ENCODE assay signal across 8 mouse cellular contexts in the genomic region with DNA sequence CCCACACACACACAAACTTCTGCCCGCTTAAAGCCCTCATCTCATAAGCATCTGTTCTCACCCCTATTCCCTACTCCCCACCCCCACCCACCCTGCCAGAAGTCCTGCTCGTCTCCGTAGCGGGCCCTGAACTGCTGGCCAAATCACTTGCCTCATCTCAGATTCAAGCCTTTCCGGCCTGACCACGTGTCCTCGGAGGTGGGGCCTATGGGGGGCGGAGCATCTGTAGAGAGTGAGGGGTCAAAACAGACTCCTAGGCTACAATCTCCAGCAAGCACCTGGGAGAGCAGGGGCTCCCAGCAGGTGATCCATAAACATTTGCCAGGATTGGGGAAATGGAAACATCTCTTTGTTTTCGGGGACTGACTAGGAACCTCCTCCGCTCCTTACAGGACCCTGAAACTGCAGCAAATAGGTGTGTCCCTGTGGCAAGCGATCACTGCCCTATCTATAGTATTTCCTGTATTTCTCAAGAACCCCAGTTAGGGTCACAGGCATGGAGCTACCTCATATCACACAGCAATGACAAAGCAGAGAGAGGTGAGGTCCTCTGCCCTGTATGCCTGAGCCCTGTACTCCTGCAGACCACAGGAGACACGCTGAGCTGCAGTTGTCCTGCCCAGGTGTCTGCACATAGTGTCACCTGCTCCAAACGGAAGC. TPM values are rescaled to one million over a fixed set of nuclear protein-coding genes. Genes with fewer than 3 reads are reported as not detected.
DNase-seq lines count a peak whose midpoint lies in the region; ATAC-seq and TF ChIP-seq lines count a peak whose summit lies in the region.

No protein-coding gene starts in this region.

- peaks cover 0 to 20% of the 10 kb centered on the region in 2 experiments for H3K36me3 ChIP-seq in CH12.LX (replicated peaks in 1 of 2; ENCODE audit: control insufficient read depth in 1 of 2, insufficient read depth in 1 of 2, low read length in 1 of 2)
- H3K36me3 ChIP-seq in forebrain, embryonic 14.5 days (ENCODE audit: control insufficient read depth, insufficient read depth, low read length), result no peaks in the 10 kb centered on the region
- no peaks in the 10 kb centered on the region for H3K36me3 ChIP-seq in liver, postnatal 0 days (replicated peaks; ENCODE audit: insufficient read depth, low read length)

- no peak for TF ChIP-seq CTCF in CH12.LX (conservative IDR thresholded peaks at IDR 0.05 in 1 of 2, IDR thresholded peaks at IDR 0.05 in 1 of 2; ENCODE audit: low read depth in 2 of 2, low read length in 2 of 2)
- no peak for TF ChIP-seq CTCF in liver, postnatal 0 days (IDR thresholded peaks at IDR 0.05; ENCODE audit: low read depth)

- dilution Hi-C loops in CH12.LX (cut with MboI; ENCODE audit: extremely low pct_ligation_motif_present, extremely low pct_unique_long_range_greater_than_20kb, low sequenced_read_pairs), result no loop called here

- in situ Hi-C loops in CH12.LX (cut with MboI; ENCODE audit: low pct_ligation_motif_present, low pct_unique_long_range_greater_than_20kb, low sequenced_read_pairs), result no loop called here

- H3K79me2 ChIP-seq in CH12.LX (replicated peaks; ENCODE audit: control insufficient read depth, extremely low read depth, insufficient read depth, poor library complexity, severe bottlenecking), result no peaks in the 10 kb centered on the region

- no peak for TF ChIP-seq RAD21 in CH12.LX (IDR thresholded peaks at IDR 0.05; ENCODE audit: low read depth, low read length)

- H3K9me3 ChIP-seq in CH12.LX (replicated peaks; ENCODE audit: low read length), result no peaks in the 10 kb centered on the region
- H3K9me3 ChIP-seq in forebrain, embryonic 14.5 days (replicated peaks; ENCODE audit: control insufficient read depth, low read length), result no peaks in the 10 kb centered on the region
- no peaks in the 10 kb centered on the region for H3K9me3 ChIP-seq in liver, postnatal 0 days (ENCODE audit: low read length)

- H3K4me1 ChIP-seq in CH12.LX (ENCODE audit: control insufficient read depth in 1 of 2, insufficient read depth in 2 of 2), result peaks cover 10 to 62% of the 10 kb centered on the region in 2 experiments
- peaks cover 40% of the 10 kb centered on the region for H3K4me1 ChIP-seq in forebrain, embryonic 14.5 days (ENCODE audit: control insufficient read depth, insufficient read depth, low read length)
- peaks cover 19% of the 10 kb centered on the region for H3K4me1 ChIP-seq in liver, postnatal 0 days (ENCODE audit: insufficient read depth)

- no peak for TF ChIP-seq EP300 in CH12.LX (IDR thresholded peaks at IDR 0.05; ENCODE audit: low read length)
- no peak for TF ChIP-seq EP300 in liver, postnatal 0 days (IDR thresholded peaks at IDR 0.05; ENCODE audit: low read depth)

- peak; percentile 16 for DNase-seq in gastrocnemius, adult 18-20 months (ENCODE audit: low spot score)
- DNase-seq in gastrocnemius, postnatal 36 days, result no peak
- no peak for DNase-seq in CH12.LX (ENCODE audit: extremely low read depth)
- no peak for DNase-seq in forebrain, embryonic 14.5 days (ENCODE audit: low spot score)
- peak; percentile 54 for DNase-seq in liver, postnatal 0 days
- DNase-seq in spleen, adult 12 weeks (ENCODE audit: low spot score), result no peak
- no peak for DNase-seq in layer of hippocampus, postnatal 36 days

- WGBS in forebrain, embryonic 14.5 days, result 18% methylated on average over 13 of the region's 13 CpGs
- 23% methylated on average over 13 of the region's 13 CpGs for WGBS in liver, postnatal 0 days (ENCODE audit: insufficient replicate concordance)

- H3K4me2 ChIP-seq in CH12.LX (ENCODE audit: insufficient read depth, low read depth, poor library complexity, severe bottlenecking), result no peak overlapping the region
- no peak overlapping the region for H3K4me2 ChIP-seq in forebrain, embryonic 14.5 days (ENCODE audit: low read length)
- peak overlapping the region; percentile 38 for H3K4me2 ChIP-seq in liver, postnatal 0 days (ENCODE audit: low read depth, low read length)

- ATAC-seq in forebrain, embryonic 14.5 days, result no peak
- ATAC-seq in liver, postnatal 0 days, result peak; percentile 33
- ATAC-seq in neutrophil, adult 5-6 weeks (ENCODE audit: extremely low read depth, insufficient number of reproducible peaks, low FRiP score, poor library complexity, severe bottlenecking), result 0 out of 2 replicates have a peak, but pooled peaks have one; percentile 18

- H3K9ac ChIP-seq in CH12.LX (ENCODE audit: insufficient read depth, low read depth), result no peak overlapping the region
- H3K9ac ChIP-seq in forebrain, embryonic 14.5 days (ENCODE audit: low read length), result no peak overlapping the region
- no peak overlapping the region for H3K9ac ChIP-seq in liver, postnatal 0 days (replicated peaks)

- intact Hi-C loops in gastrocnemius, postnatal 36 days (cut with DNase I), result no loop called here

- no peaks in the 10 kb centered on the region for H3K27me3 ChIP-seq in CH12.LX (replicated peaks)
- no peaks in the 10 kb centered on the region for H3K27me3 ChIP-seq in forebrain, embryonic 14.5 days (replicated peaks; ENCODE audit: control insufficient read depth, insufficient read depth, low read length)
- no peaks in the 10 kb centered on the region for H3K27me3 ChIP-seq in liver, postnatal 0 days (ENCODE audit: insufficient read depth, low read length)

- H3K27ac ChIP-seq in CH12.LX (ENCODE audit: insufficient read depth, low read depth), result no peak overlapping the region
- H3K27ac ChIP-seq in forebrain, embryonic 14.5 days (ENCODE audit: low read depth, low read length), result peak overlapping the region; percentile 67; the same call in 1 of the 2 replicates
- H3K27ac ChIP-seq in liver, postnatal 0 days (ENCODE audit: low read depth), result no peak overlapping the region

- H3K4me3 ChIP-seq in CH12.LX (replicated peaks in 1 of 3; ENCODE audit: low read depth in 2 of 3, low read length in 2 of 3, poor library complexity in 1 of 3), result no peak overlapping the region
- H3K4me3 ChIP-seq in forebrain, embryonic 14.5 days (ENCODE audit: low read depth, low read length), result no peak overlapping the region
- H3K4me3 ChIP-seq in liver, postnatal 0 days (ENCODE audit: low read depth, low read length), result no peak overlapping the region

- TF ChIP-seq POLR2A in CH12.LX (IDR thresholded peaks at IDR 0.05; ENCODE audit: low read depth, low read length), result no peak

TF ChIP-seq in CH12.LX, 34 proteins besides CTCF, POLR2A, EP300 and RAD21:
- no peak for TF ChIP-seq GABPA (IDR thresholded peaks at IDR 0.05; ENCODE audit: insufficient replicate concordance, low read depth, low read length)
- 0 out of 2 replicates have a peak, but pooled peaks have one; percentile 13 for TF ChIP-seq USF1 (IDR thresholded peaks at IDR 0.05; ENCODE audit: low read depth, low read length)

RNA-seq across cellular contexts. Expression of a gene that starts 29.6 kb away (rescaled TPM):
- 1 to 10 TPM; 3.4 to 5.1 TPM for total RNA-seq in gastrocnemius, adult 18-20 months (2021)
- 1 to 10 TPM; 3.7 to 5.0 TPM for total RNA-seq in gastrocnemius, postnatal 36 days (2021)
- total RNA-seq in CH12.LX (2012; rRNA removed), result 11.6 and 18.5 TPM in 2 replicates
- 4.9 and 5.5 TPM in 2 replicates for total RNA-seq in CH12.LX (2014; rRNA removed)
- 14.6 and 19.5 TPM in 2 replicates for polyA plus RNA-seq in CH12.LX (2012; ENCODE audit: insufficient read length, low read depth)
- polyA plus RNA-seq in forebrain, embryonic 14.5 days (2014; fragmentation: Nextera tagmentation; extraction: Ambion mirVana), result 28.4 and 34.4 TPM in 2 replicates
- 5.4 and 6.3 TPM in 2 replicates for polyA plus RNA-seq in liver, postnatal 0 days (2015; fragmentation: Nextera tagmentation; extraction: Ambion mirVana)
- 111 and 119 TPM in 2 replicates for total RNA-seq in neutrophil, adult 5-6 weeks (2017)
- 10 to 100 TPM; 71.0 to 74.9 TPM for total RNA-seq in layer of hippocampus, postnatal 36 days (2021)

Comparison
In these comparisons a context has a peak if more than half of its experiments do, and no peak if none do; other contexts are left out.
1. DNase-seq: peak in gastrocnemius, adult 18-20 months (single experiment) and liver, postnatal 0 days (single experiment); none in gastrocnemius, postnatal 36 days (0 of 2), CH12.LX (single experiment), forebrain, embryonic 14.5 days (single experiment), spleen, adult 12 weeks (single experiment) and layer of hippocampus, postnatal 36 days (0 of 2).